Mouse (Mus musculus): ENCODE data around the gene Rfc3. TPM values are rescaled to one million over a fixed set of nuclear protein-coding genes. Genes with fewer than 3 reads are reported as not detected.
"Not testable (repeated sequence)": the region's sequence is repeated elsewhere in the genome, so short reads cannot be mapped to it uniquely, and the experiment has no call there.

Rfc3 gene
- 152 and 161 TPM in 2 replicates for polyA plus RNA-seq (2016; fragmentation: Nextera tagmentation; extraction: Ambion mirVana)

- H3K36me3 ChIP-seq: peaks cover 40% of the 10 kb centered on the region
- H3K27me3 ChIP-seq (ENCODE audit: low read depth, poor library complexity, severe bottlenecking): no peaks in the 10 kb centered on the region
- DNase-seq (ENCODE audit: low spot score): peak; percentile 98
- no peaks in the 10 kb centered on the region for H3K9me3 ChIP-seq (replicated peaks)
- peak within 1 kb of the TSS; percentile 94 for H3K27ac ChIP-seq (replicated peaks)
- H3K4me3 ChIP-seq: peak within 1 kb of the TSS; percentile 87
- WGBS: under 1% methylated on average over 41 of the region's 42 CpGs
- H3K4me1 ChIP-seq: peaks cover 12% of the 10 kb centered on the region
Observed at GRCm38 (mm10) chr5:151650700-151651410, at the start of gene Rfc3. Gene Rfc3, minus strand, starts transcription at chr5:151651242.

- H3K27ac ChIP-seq (replicated peaks); DNase-seq (ENCODE audit: low spot score); H3K4me3 ChIP-seq; H3K27me3 ChIP-seq (ENCODE audit: low read depth, poor library complexity, severe bottlenecking); H3K4me1 ChIP-seq; H3K9me3 ChIP-seq (replicated peaks); H3K36me3 ChIP-seq: not testable (repeated sequence)
- 93% methylated on average over 13 of the region's 13 CpGs for WGBS
Observed at GRCm38 (mm10) chr5:151693636-151694035, 42.6 kb upstream of the Rfc3 start.

- Histone ChIP-seq H3K36me3 (no peaks in the 10 kb centered on the region), H3K27me3 (ENCODE audit: low read depth, poor library complexity, severe bottlenecking) (no peaks in the 10 kb centered on the region), H3K9me3 (replicated peaks) (no peaks in the 10 kb centered on the region), H3K4me3 (peak overlapping the region; percentile 39), H3K4me1 (no peaks in the 10 kb centered on the region), H3K27ac (replicated peaks) (0 out of 2 replicates have a peak overlapping the region, but pooled peaks have one; percentile 64)
- 27% methylated on average over 15 of the region's 15 CpGs for WGBS
- peak; percentile 77 for DNase-seq (ENCODE audit: low spot score)
Observed at GRCm38 (mm10) chr5:151686606-151687525, 35.8 kb upstream of the Rfc3 start.

- no peaks in the 10 kb centered on the region; the same call in 1 of the 2 replicates for H3K9me3 ChIP-seq (replicated peaks)
- H3K4me3 ChIP-seq: no peak overlapping the region
- no peaks in the 10 kb centered on the region for H3K4me1 ChIP-seq
- H3K27ac ChIP-seq (replicated peaks): no peak overlapping the region
- no peaks in the 10 kb centered on the region for H3K36me3 ChIP-seq
- DNase-seq (ENCODE audit: low spot score): no peak
- 96% methylated on average over 4 of the region's 4 CpGs for WGBS
- H3K27me3 ChIP-seq (ENCODE audit: low read depth, poor library complexity, severe bottlenecking): no peaks in the 10 kb centered on the region
Observed at GRCm38 (mm10) chr5:151662207-151662606, 11.2 kb upstream of the Rfc3 start.

GRCm38 (mm10) chr5:151651411-151651784 lies 356 bp upstream of the Rfc3 start:
- peaks cover 12% of the 10 kb centered on the region for H3K4me1 ChIP-seq
- H3K9me3 ChIP-seq (replicated peaks): no peaks in the 10 kb centered on the region
- H3K4me3 ChIP-seq: peak overlapping the region; percentile 87
- no peak for DNase-seq (ENCODE audit: low spot score)
- 64% methylated on average over 3 of the region's 3 CpGs for WGBS
- H3K27ac ChIP-seq (replicated peaks): peak overlapping the region; percentile 94
- H3K27me3 ChIP-seq (ENCODE audit: low read depth, poor library complexity, severe bottlenecking): no peaks in the 10 kb centered on the region
- H3K36me3 ChIP-seq: peaks cover 34% of the 10 kb centered on the region

- Histone ChIP-seq H3K27me3 (ENCODE audit: low read depth, poor library complexity, severe bottlenecking) (no peaks in the 10 kb centered on the region), H3K4me3 (no peak overlapping the region), H3K27ac (replicated peaks) (no peak overlapping the region), H3K4me1 (peaks cover 8% of the 10 kb centered on the region), H3K9me3 (replicated peaks) (0 out of 2 replicates have a peak, but pooled peaks cover 7% of the 10 kb centered on the region), H3K36me3 (peaks cover 100% of the 10 kb centered on the region)
- no peak for DNase-seq (ENCODE audit: low spot score)
- WGBS: 95% methylated on average over 7 of the region's 7 CpGs
Observed at GRCm38 (mm10) chr5:151644845-151645244, 6.2 kb downstream of the Rfc3 start.

GRCm38 (mm10) chr5:151642867-151643266 lies 8.2 kb downstream of the Rfc3 start:
- no peaks in the 10 kb centered on the region for H3K27me3 ChIP-seq (ENCODE audit: low read depth, poor library complexity, severe bottlenecking)
- H3K4me1 ChIP-seq: no peaks in the 10 kb centered on the region
- 0 out of 2 replicates have a peak, but pooled peaks cover 7% of the 10 kb centered on the region for H3K9me3 ChIP-seq (replicated peaks)
- no peak for DNase-seq (ENCODE audit: low spot score)
- H3K36me3 ChIP-seq: peaks cover 82% of the 10 kb centered on the region
- 96% methylated on average over 5 of the region's 5 CpGs for whole genome bisulfite sequencing
- H3K4me3 ChIP-seq: no peak overlapping the region
- no peak overlapping the region for H3K27ac ChIP-seq (replicated peaks)

- H3K36me3 ChIP-seq: peaks cover 74% of the 10 kb centered on the region
- 89% methylated on average over 1 of the region's 1 CpGs for WGBS
Observed at GRCm38 (mm10) chr5:151642102-151642501, 8.9 kb downstream of the Rfc3 start.

GRCm38 (mm10) chr5:151605921-151606320 lies 45.1 kb downstream of the Rfc3 start, which contains the start of gene Vmn2r18:
Gene Vmn2r18, minus strand, starts transcription at chr5:151606021.
- Histone ChIP-seq H3K27me3 (ENCODE audit: low read depth, poor library complexity, severe bottlenecking) (no peaks in the 10 kb centered on the region), H3K4me3 (no peak within 1 kb of the TSS), H3K36me3 (no peaks in the 10 kb centered on the region), H3K4me1 (no peaks in the 10 kb centered on the region), H3K27ac (replicated peaks) (no peak within 1 kb of the TSS), H3K9me3 (replicated peaks) (no peaks in the 10 kb centered on the region; the same call in 1 of the 2 replicates)
- WGBS: 86% methylated on average over 3 of the region's 3 CpGs
- no peak for DNase-seq (ENCODE audit: low spot score)

More at GRCm38 (mm10) chr5:151642102-151642501, 8.9 kb downstream of the Rfc3 start:
- Histone ChIP-seq H3K27me3 (ENCODE audit: low read depth, poor library complexity, severe bottlenecking) (no peaks in the 10 kb centered on the region), H3K9me3 (replicated peaks) (0 out of 2 replicates have a peak, but pooled peaks cover 7% of the 10 kb centered on the region), H3K27ac (replicated peaks) (no peak overlapping the region), H3K4me1 (no peaks in the 10 kb centered on the region), H3K4me3 (no peak overlapping the region)
- no peak for DNase-seq (ENCODE audit: low spot score)

- no peaks in the 10 kb centered on the region for H3K27me3 ChIP-seq (ENCODE audit: low read depth, poor library complexity, severe bottlenecking)
- 52% methylated on average over 1 of the region's 1 CpGs for WGBS
- H3K4me1 ChIP-seq: no peaks in the 10 kb centered on the region
- no peak for DNase-seq (ENCODE audit: low spot score)
- H3K27ac ChIP-seq (replicated peaks): no peak overlapping the region
- H3K9me3 ChIP-seq (replicated peaks): no peaks in the 10 kb centered on the region
- no peaks in the 10 kb centered on the region for H3K36me3 ChIP-seq
- no peak overlapping the region for H3K4me3 ChIP-seq
Observed at GRCm38 (mm10) chr5:151601696-151602095, 49.3 kb downstream of the Rfc3 start.
